Mouse (Mus musculus) intestine, postnatal 0 days (tissue): ENCODE data around the gene Smyd1. TPM values are rescaled to one million over a fixed set of nuclear protein-coding genes. Genes with fewer than 3 reads are reported as not detected.

Experiments
- ATAC-seq: fragments of 200-750 bp; cut with Nextera tagmentation; 2 replicates; pipeline ENCODE4 v1.8.0; 2017; ENCODE audit warnings: mild to moderate bottlenecking, moderate TSS enrichment, moderate library complexity
- H3K27ac ChIP-seq: fragments of 300-500 bp; sonication (generic); 2 replicates; pipeline ENCODE4 v1.5.1; 2014; ENCODE audit warnings: mild to moderate bottlenecking, low read depth, low read length, moderate library complexity
- H3K27me3 ChIP-seq: fragments of 300-500 bp; sonication (generic); replicated peaks from 2 replicates; pipeline ENCODE4 v1.6.1; 2014; ENCODE audit warnings: low read length, mixed read lengths; ENCODE audit not compliant: control insufficient read depth, insufficient read depth
- H3K36me3 ChIP-seq: fragments of 300-500 bp; sonication (generic); 2 replicates; pipeline ENCODE4 v1.6.1; 2014; ENCODE audit warnings: mild to moderate bottlenecking, moderate library complexity; ENCODE audit not compliant: control insufficient read depth, insufficient read depth
- H3K4me1 ChIP-seq: fragments of 300-500 bp; sonication (generic); replicated peaks from 2 replicates; pipeline ENCODE4 v1.6.1; 2014; ENCODE audit warnings: antibody characterized with exemption, low read length, mixed read lengths; ENCODE audit not compliant: control insufficient read depth, insufficient read depth
- H3K4me2 ChIP-seq: fragments of 300-500 bp; sonication (generic); replicated peaks from 2 replicates; pipeline ENCODE4 v1.6.1; 2014; ENCODE audit warnings: low read depth, mild to moderate bottlenecking, moderate library complexity
- H3K4me3 ChIP-seq: fragments of 300-500 bp; sonication (generic); 2 replicates; pipeline ENCODE4 v1.5.1; 2014; ENCODE audit warnings: low read depth, low read length
- H3K9ac ChIP-seq: fragments of 300-500 bp; sonication (generic); 2 replicates; pipeline ENCODE4 v1.6.1; 2014; ENCODE audit warnings: mild to moderate bottlenecking, low read depth, low read length
- H3K9me3 ChIP-seq: fragments of 300-500 bp; sonication (generic); 2 replicates; pipeline ENCODE4 v1.6.1; 2016; ENCODE audit warnings: mixed run types; ENCODE audit not compliant: control insufficient read depth
- CTCF ChIP-seq: sonication (generic); IDR thresholded peaks from 2 replicates; pipeline ENCODE4 v1.5.1; 2016; ENCODE audit warnings: low read depth, mild to moderate bottlenecking, control low read depth, antibody characterized with exemption, moderate library complexity
- WGBS: fragments of 180-500 bp; shearing (Covaris S2); extraction: QIAGEN DNeasy Blood & Tissue Kit; methylation state at CpG from one replicate; pipeline ENCODE4 v1.1.7; 2014; 5-methylcytosine and 5-hydroxymethylcytosine counted together
- polyA plus RNA-seq: library from polyadenylated mRNA; unstranded; fragments of >200 nt; fragmentation: Nextera tagmentation; extraction: Ambion mirVana; gene quantifications from 2 replicates; pipeline ENCODE4 v1.2.1, GENCODE M21; 2015

Gene Smyd1
- polyA plus RNA-seq, 1 experiment from 2014 or later: 0.13 TPM

DNA sequence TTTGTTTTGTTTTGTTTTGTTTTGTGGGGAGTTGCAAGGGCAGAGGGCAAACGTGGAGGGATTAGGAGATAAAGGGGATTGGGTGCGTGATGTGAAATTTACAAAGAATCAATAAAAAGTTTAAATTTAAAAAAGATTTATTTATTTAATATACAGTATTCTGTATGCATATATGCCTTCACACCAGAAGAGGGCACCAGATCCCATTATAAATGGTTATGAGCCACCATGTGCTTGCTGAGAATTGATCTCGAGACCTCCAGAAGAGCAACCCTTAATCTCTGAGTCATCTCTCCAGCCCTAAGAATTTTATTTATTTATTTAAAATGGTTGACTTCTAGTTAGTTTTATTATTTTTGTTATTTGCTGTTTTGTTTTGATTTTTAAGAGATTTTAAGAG lies 78.8 kb downstream of the Smyd1 start:
- Histone ChIP-seq H3K36me3 (no peaks in the 10 kb centered on the region), H3K9ac (no peak overlapping the region), H3K27me3 (no peaks in the 10 kb centered on the region), H3K27ac (no peak overlapping the region), H3K4me2 (no peak overlapping the region), H3K4me3 (no peak overlapping the region), H3K9me3 (no peaks in the 10 kb centered on the region), H3K4me1 (0 out of 2 replicates have a peak, but pooled peaks cover under 1% of the 10 kb centered on the region)
- TF ChIP-seq CTCF: 0 out of 2 replicates have a peak, but pooled peaks have one; percentile 3
- no peak for ATAC-seq
- 88% methylated on average over 3 of the region's 3 CpGs for WGBS

DNA sequence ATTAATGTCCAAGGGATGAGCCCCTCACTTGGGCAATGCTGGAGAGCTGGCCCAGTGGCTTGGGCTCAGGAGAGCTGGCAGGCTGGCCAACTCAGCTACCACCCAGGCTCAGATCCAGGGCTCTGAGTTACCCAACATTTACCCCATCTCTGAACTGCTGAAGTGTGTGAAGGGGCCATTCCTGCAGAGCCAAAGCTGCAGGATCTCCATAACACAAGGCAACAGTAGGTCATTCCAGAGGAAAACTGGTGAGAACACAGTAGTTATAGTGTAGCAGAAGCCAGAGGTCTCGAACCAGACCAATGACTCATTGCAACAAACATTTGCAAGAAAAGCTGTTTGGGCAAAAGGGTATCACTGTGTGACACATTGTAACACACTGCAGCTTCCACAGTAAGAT lies 79.2 kb downstream of the Smyd1 start:
- WGBS: 82% methylated on average over 1 of the region's 1 CpGs
- Histone ChIP-seq H3K4me3 (no peak overlapping the region), H3K36me3 (no peaks in the 10 kb centered on the region), H3K4me1 (0 out of 2 replicates have a peak, but pooled peaks cover 5% of the 10 kb centered on the region), H3K27me3 (no peaks in the 10 kb centered on the region), H3K4me2 (no peak overlapping the region), H3K9ac (no peak overlapping the region), H3K27ac (no peak overlapping the region), H3K9me3 (no peaks in the 10 kb centered on the region)
- TF ChIP-seq CTCF: no peak
- no peak for ATAC-seq

- no peak overlapping the region for H3K27ac ChIP-seq
Measured at GRCm38 (mm10) chr6:71240831-71241230, 81.2 kb downstream of the Smyd1 start.

GRCm38 (mm10) chr6:71239069-71239750 lies 82.8 kb downstream of the Smyd1 start:
- H3K4me2 ChIP-seq: no peak overlapping the region
- no peak overlapping the region for H3K27ac ChIP-seq
- no peak overlapping the region for H3K4me3 ChIP-seq
- no peaks in the 10 kb centered on the region for H3K36me3 ChIP-seq
- no peak overlapping the region for H3K9ac ChIP-seq
- 95% methylated on average over 26 of the region's 26 CpGs for WGBS
- 0 out of 2 replicates have a peak, but pooled peaks cover 5% of the 10 kb centered on the region for H3K4me1 ChIP-seq
- no peak for TF ChIP-seq CTCF
- ATAC-seq: no peak
- no peaks in the 10 kb centered on the region for H3K27me3 ChIP-seq
- no peaks in the 10 kb centered on the region for H3K9me3 ChIP-seq

More at GRCm38 (mm10) chr6:71240831-71241230, 81.2 kb downstream of the Smyd1 start:
- TF ChIP-seq CTCF: no peak
- H3K9me3 ChIP-seq: no peaks in the 10 kb centered on the region
- H3K9ac ChIP-seq: no peak overlapping the region
- no peak overlapping the region for H3K4me2 ChIP-seq
- H3K4me3 ChIP-seq: no peak overlapping the region
- ATAC-seq: no peak
- 75% methylated on average over 7 of the region's 7 CpGs for WGBS
- H3K4me1 ChIP-seq: 0 out of 2 replicates have a peak, but pooled peaks cover 5% of the 10 kb centered on the region
- H3K36me3 ChIP-seq: no peaks in the 10 kb centered on the region
- no peaks in the 10 kb centered on the region for H3K27me3 ChIP-seq

DNA sequence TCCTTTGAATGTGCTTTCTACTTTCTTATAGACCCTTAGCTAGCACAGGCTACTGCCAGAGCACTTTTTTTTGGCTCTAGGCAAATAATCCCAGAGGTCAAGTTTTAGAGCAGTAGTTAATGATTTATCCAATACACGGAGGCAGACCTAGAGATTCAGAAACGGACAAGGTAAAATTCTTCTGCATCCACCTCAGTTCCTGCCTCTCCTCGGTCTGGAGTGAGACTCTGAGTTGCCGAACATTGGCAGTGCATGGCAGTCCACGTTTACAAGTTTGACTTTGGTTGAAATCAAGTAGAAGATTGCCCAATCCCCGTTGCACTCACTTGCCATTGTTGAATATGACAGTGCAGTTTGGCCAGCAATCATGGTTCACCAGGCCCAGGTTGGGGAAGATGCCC lies 85.0 kb downstream of the Smyd1 start:
- no peak overlapping the region for H3K4me3 ChIP-seq
- WGBS: 48% methylated on average over 6 of the region's 6 CpGs
- no peak for TF ChIP-seq CTCF
- no peaks in the 10 kb centered on the region for H3K9me3 ChIP-seq
- no peaks in the 10 kb centered on the region for H3K27me3 ChIP-seq
- 0 out of 2 replicates have a peak, but pooled peaks cover 5% of the 10 kb centered on the region for H3K4me1 ChIP-seq
- no peak overlapping the region for H3K9ac ChIP-seq
- peak overlapping the region; percentile 41 for H3K4me2 ChIP-seq
- H3K27ac ChIP-seq: peak overlapping the region; percentile 89
- H3K36me3 ChIP-seq: no peaks in the 10 kb centered on the region
- ATAC-seq: peak; percentile 28

DNA sequence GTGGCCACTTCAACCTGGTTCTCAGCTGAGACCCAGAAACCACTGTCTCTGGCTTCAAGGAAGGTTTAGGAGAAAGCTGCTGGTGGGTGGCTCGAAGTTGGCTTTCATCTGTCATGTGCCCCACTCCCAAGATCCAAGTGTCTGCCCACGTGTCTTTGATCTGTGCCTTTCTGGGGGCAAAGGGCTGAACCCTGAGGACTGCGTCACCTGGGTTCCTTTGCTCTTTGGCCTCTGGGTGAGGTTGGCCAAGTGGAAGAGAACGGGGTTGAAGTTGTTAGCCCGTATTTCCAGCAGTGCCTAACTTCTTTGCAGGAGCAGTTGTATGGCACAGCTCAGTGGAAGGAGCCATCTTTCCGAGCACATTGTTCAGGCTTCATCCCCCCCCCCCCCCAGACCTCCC lies 85.5 kb downstream of the Smyd1 start:
- WGBS: 35% methylated on average over 6 of the region's 6 CpGs
- H3K27ac ChIP-seq: peak overlapping the region; percentile 89

More for the DNA sequence above, 85.5 kb downstream of the Smyd1 start:
- Histone ChIP-seq H3K9ac (no peak overlapping the region), H3K4me2 (peak overlapping the region; percentile 41), H3K9me3 (no peaks in the 10 kb centered on the region), H3K4me3 (no peak overlapping the region), H3K4me1 (0 out of 2 replicates have a peak, but pooled peaks cover 5% of the 10 kb centered on the region), H3K36me3 (no peaks in the 10 kb centered on the region), H3K27me3 (no peaks in the 10 kb centered on the region)
- ATAC-seq: peak; percentile 91
- no peak for TF ChIP-seq CTCF
